Mouse (Mus musculus) erythroblast, embryonic 14.5 days (primary cell): Measurements from ENCODE around the gene Gm4756. TPM values are rescaled to one million over a fixed set of nuclear protein-coding genes. Genes with fewer than 3 reads are reported as not detected.
"Not testable (repeated sequence)": the region's sequence is repeated elsewhere in the genome, so short reads cannot be mapped to it uniquely, and the experiment has no call there.

Source experiments
- H3K27me3 ChIP-seq: 2 replicates; pipeline ENCODE4 v1.6.1; 2012; ENCODE audit warnings: inconsistent platforms; ENCODE audit not compliant: control insufficient read depth
- H3K36me3 ChIP-seq: 2 replicates; pipeline ENCODE4 v1.6.1; 2012; ENCODE audit warnings: mild to moderate bottlenecking, inconsistent platforms; ENCODE audit not compliant: control insufficient read depth
- H3K4me1 ChIP-seq: 2 replicates; pipeline ENCODE4 v1.6.1; 2012; ENCODE audit warnings: inconsistent platforms; ENCODE audit not compliant: control insufficient read depth
- H3K4me3 ChIP-seq: replicated peaks from 2 replicates; pipeline ENCODE3; 2012; ENCODE audit warnings: moderate library complexity, mild to moderate bottlenecking, inconsistent platforms
- H3K9me3 ChIP-seq: 2 replicates; pipeline ENCODE4 v1.6.1; 2012; ENCODE audit warnings: low read length, inconsistent platforms, mixed read lengths; ENCODE audit not compliant: control insufficient read depth
- GATA1 ChIP-seq: IDR thresholded peaks from 2 replicates; pipeline ENCODE4 v1.6.1; 2012; ENCODE audit warnings: low read length, inconsistent platforms, mixed read lengths
- TAL1 ChIP-seq: IDR thresholded peaks from 3 replicates; pipeline ENCODE4 v1.6.1; 2012; ENCODE audit warnings: low read length, inconsistent platforms, mixed read lengths
- polyA plus RNA-seq: library from polyadenylated mRNA; stranded (reverse); fragments of >175 nt; gene quantifications from 2 replicates; pipeline ENCODE4 v1.2.3, GENCODE M21; 2012

The Gm4756 gene
- polyA plus RNA-seq, result not detected in 2 replicates

DNA sequence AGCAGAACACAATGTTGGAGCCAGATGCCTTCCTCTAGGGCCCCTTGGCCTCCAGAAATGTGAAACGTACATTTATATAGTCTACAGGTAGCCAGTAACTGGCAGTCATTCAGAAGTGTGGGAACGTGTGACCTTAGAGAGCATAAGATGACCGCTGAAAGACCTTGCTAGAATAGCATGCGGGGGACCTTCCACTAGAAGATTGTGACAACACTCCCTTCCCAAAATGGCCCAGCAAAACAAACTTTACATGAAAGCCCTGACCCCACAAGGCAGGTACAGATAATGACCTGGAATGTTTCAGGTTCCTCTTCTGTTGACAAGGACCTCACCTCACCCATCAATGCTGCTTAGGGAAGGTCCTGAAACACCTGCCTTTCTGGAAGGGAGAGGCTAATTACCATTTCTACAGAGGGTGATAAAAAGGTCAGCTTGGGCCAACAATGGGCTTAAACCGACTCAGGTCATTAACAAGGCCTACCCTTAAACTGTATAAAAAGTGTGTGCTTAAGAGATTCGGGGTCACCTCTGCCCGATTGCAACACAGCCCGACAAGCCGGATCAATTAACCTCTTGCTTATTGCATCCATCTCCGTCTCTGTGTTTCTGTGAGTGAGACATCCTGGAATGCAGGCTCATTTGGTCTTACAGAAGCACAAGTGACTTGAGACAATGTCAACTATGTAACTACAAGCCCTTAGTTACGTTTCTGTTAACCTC lies at the start of gene Gm4756:
Gm4756 (minus strand) TSS at position 51 of the 720 bp plus-strand sequence.
- Histone ChIP-seq H3K4me3 (no peak within 1 kb of the TSS), H3K27me3 (no peaks in the 10 kb centered on the region), H3K4me1 (no peaks in the 10 kb centered on the region), H3K36me3 (no peaks in the 10 kb centered on the region), H3K9me3 (no peaks in the 10 kb centered on the region)
- no peak for TF ChIP-seq GATA1
- no peak for TF ChIP-seq TAL1

DNA sequence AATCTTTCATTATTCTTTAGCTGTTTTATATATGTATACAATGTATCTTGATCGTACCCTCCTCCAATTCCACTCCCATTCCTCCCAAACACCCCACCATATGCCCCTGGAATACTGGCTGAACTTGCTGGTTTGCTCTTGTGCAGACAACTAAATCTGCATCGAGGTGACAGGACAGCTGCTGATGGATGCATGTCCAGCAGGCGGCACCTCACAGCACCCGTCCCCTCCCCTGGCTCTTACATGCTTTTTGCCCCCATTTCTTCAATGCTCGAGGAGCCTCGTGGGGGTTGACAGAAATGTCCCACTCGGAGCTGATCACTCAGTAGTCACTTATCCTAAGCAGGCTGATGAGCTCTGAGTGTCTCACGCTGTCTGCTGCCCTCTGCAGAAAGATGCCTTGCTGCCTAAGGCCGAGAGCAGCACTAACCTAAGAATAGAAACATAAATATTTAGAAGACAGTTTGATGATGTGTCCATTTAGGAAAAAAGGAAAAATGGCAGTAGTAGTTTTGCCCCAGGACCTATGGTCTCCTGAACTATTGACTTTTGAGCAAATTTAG lies 45.5 kb upstream of the Gm4756 start:
- H3K4me3 ChIP-seq, result no peak overlapping the region
- TF ChIP-seq GATA1 (no peak), TAL1 (no peak)

GRCm38 (mm10) chr12:72694438-72694837 lies 45.0 kb upstream of the Gm4756 start:
- Histone ChIP-seq H3K9me3 (no peaks in the 10 kb centered on the region), H3K4me3 (no peak overlapping the region), H3K27me3 (no peaks in the 10 kb centered on the region), H3K36me3 (no peaks in the 10 kb centered on the region), H3K4me1 (no peaks in the 10 kb centered on the region)
- no peak for TF ChIP-seq TAL1
- no peak for TF ChIP-seq GATA1

More for the DNA sequence above, 45.5 kb upstream of the Gm4756 start:
- Histone ChIP-seq H3K9me3 (no peaks in the 10 kb centered on the region), H3K36me3 (no peaks in the 10 kb centered on the region), H3K4me1 (no peaks in the 10 kb centered on the region), H3K27me3 (no peaks in the 10 kb centered on the region)

GRCm38 (mm10) chr12:72693895-72694294 lies 44.4 kb upstream of the Gm4756 start:
- Histone ChIP-seq H3K27me3 (no peaks in the 10 kb centered on the region), H3K4me3 (no peak overlapping the region), H3K4me1 (no peaks in the 10 kb centered on the region), H3K36me3 (no peaks in the 10 kb centered on the region), H3K9me3 (no peaks in the 10 kb centered on the region)
- no peak for TF ChIP-seq TAL1
- no peak for TF ChIP-seq GATA1

DNA sequence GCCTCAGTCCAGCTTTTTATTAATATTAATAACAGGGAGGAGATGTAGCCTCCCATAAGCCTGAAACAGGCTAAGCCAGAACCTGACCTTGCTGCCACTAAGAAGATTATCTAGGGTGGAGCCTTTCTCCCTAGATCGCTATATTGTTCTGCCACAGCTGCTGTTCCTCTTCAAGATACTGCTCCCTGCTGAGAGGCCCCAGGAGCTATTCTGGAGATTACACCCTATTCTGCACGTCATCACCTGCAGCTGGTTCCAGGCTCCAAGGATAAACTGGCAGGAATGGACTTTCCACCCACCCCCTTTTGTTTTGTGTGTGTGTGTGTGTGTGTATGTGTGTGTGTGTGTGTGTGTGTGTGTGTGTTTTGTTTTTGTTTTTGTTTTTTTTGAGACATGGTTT lies 38.8 kb upstream of the Gm4756 start:
- not testable (repeated sequence) for H3K36me3 ChIP-seq, H3K27me3 ChIP-seq, H3K4me1 ChIP-seq, H3K9me3 ChIP-seq, H3K4me3 ChIP-seq

- not testable (repeated sequence) for H3K4me1 ChIP-seq, H3K4me3 ChIP-seq, H3K27me3 ChIP-seq, H3K9me3 ChIP-seq, H3K36me3 ChIP-seq
These were observed 38.3 kb upstream of the Gm4756 start for GRCm38 (mm10) chr12:72687741-72688140.

DNA sequence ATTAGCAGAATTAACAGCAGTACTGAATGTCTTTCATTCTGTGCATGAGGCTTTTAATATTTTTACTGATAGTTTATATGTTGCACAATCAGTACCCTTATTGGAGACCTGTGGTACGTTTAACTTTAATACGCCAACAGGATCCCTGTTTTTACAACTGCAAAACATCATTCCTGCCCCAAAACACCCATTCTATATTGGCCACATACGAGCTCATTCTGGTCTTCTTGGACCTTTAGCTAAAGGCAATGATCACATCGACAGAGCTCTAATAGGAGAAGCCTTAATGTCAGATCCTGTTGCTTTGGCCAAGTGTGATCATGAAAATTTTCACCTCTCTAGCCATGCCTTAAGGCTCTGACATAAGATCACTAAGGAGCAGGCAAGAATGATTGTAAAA lies 37.1 kb upstream of the Gm4756 start:
- not testable (repeated sequence) for H3K36me3 ChIP-seq, H3K4me3 ChIP-seq, H3K27me3 ChIP-seq, H3K9me3 ChIP-seq
- H3K4me1 ChIP-seq, result peaks cover 10% of the 10 kb centered on the region

- H3K4me1 ChIP-seq, result peaks cover 10% of the 10 kb centered on the region
- no peaks in the 10 kb centered on the region for H3K36me3 ChIP-seq
- TF ChIP-seq TAL1 (no peak), GATA1 (no peak)
- no peak overlapping the region for H3K4me3 ChIP-seq
- H3K27me3 ChIP-seq, result no peaks in the 10 kb centered on the region
- no peaks in the 10 kb centered on the region for H3K9me3 ChIP-seq
These were observed 34.2 kb upstream of the Gm4756 start for GRCm38 (mm10) chr12:72683612-72684011.

DNA sequence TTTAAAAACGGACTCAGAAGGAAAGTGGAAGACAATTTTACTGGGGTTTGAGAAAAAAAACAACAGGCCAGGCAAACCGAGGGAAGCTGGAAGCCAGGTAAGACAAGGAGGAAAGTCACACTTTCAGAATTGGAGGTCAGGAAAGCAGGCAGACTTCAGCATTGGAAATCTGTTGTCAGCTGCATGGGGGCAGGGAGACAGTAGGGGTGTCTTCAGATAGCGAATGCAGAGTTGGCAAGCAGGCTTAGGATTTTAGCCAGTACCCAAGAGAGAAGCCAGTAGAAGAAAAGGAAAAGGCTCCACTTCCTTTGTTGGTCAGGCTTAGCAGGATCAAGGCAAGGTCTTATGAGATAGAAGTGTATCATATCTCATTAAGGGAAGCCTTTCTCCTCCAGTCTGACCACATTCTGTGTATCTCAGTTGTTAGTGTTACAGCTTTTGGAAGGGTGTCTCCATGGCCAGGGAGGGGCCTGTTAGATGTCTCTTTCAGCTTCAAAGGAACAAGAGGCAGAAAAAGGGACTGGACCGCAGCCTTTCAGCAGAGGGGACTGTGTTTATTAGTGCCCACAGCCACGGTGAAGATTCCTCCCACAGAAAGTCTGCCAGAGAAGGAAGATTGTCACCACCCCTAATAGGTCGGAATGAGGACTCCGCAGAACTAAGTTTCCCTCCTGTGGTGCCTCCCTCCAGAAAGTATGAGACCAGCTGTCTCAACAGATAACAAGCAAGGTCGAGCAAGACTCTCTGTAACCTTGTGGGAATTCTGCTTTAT lies 33.2 kb upstream of the Gm4756 start:
- H3K9me3 ChIP-seq, result no peaks in the 10 kb centered on the region
- peaks cover 10% of the 10 kb centered on the region for H3K4me1 ChIP-seq
- TF ChIP-seq GATA1 (no peak), TAL1 (no peak)
- no peaks in the 10 kb centered on the region for H3K27me3 ChIP-seq
- H3K4me3 ChIP-seq, result no peak overlapping the region
- H3K36me3 ChIP-seq, result no peaks in the 10 kb centered on the region
